Mouse (Mus musculus): Measurements from ENCODE around the gene Abcb10. TPM values are rescaled to one million over a fixed set of nuclear protein-coding genes. Genes with fewer than 3 reads are reported as not detected.
"Not testable (repeated sequence)": the region's sequence is repeated elsewhere in the genome, so short reads cannot be mapped to it uniquely, and the experiment has no call there.

Gene Abcb10
- total RNA-seq (2014; fragmentation: Nextera tagmentation) = 45.7 and 47.9 TPM in 2 replicates
- total RNA-seq (2017) = 23.8 and 39.0 TPM in 2 replicates

- ATAC-seq (replicated peaks; ENCODE audit: low FRiP score, low TSS enrichment, poor library complexity, severe bottlenecking) = peak; percentile 46
These were observed at the start of gene Abcb10 for GRCm38 (mm10) chr8:123982826-123983400. Gene Abcb10 (minus strand): TSS chr8:123983122.

GRCm38 (mm10) chr8:124027831-124028230, 44.9 kb upstream of the Abcb10 start:
- ATAC-seq (replicated peaks; ENCODE audit: low FRiP score, low TSS enrichment, poor library complexity, severe bottlenecking) = no peak

GRCm38 (mm10) chr8:124026265-124026664, 43.3 kb upstream of the Abcb10 start:
- ATAC-seq (replicated peaks; ENCODE audit: low FRiP score, low TSS enrichment, poor library complexity, severe bottlenecking) = not testable (repeated sequence)

- peak; percentile 71 for ATAC-seq (replicated peaks; ENCODE audit: low FRiP score, low TSS enrichment, poor library complexity, severe bottlenecking)
These were observed 38.6 kb upstream of the Abcb10 start, which contains the start of the genes Taf5l and Urb2 for GRCm38 (mm10) chr8:124021237-124022227. Gene Taf5l (minus strand): TSS chr8:124021397. Gene Urb2 (plus strand): TSS chr8:124021508.

GRCm38 (mm10) chr8:124020439-124021236, 37.7 kb upstream of the Abcb10 start:
- ATAC-seq (replicated peaks; ENCODE audit: low FRiP score, low TSS enrichment, poor library complexity, severe bottlenecking) = peak; percentile 61

GRCm38 (mm10) chr8:124019782-124020181, 36.9 kb upstream of the Abcb10 start:
- ATAC-seq (replicated peaks; ENCODE audit: low FRiP score, low TSS enrichment, poor library complexity, severe bottlenecking) = peak; percentile 80

- ATAC-seq (replicated peaks; ENCODE audit: low FRiP score, low TSS enrichment, poor library complexity, severe bottlenecking) = no peak
These were observed 31.8 kb upstream of the Abcb10 start for GRCm38 (mm10) chr8:124014751-124015150.

- not testable (repeated sequence) for ATAC-seq (replicated peaks; ENCODE audit: low FRiP score, low TSS enrichment, poor library complexity, severe bottlenecking)
These were observed 31.4 kb upstream of the Abcb10 start for GRCm38 (mm10) chr8:124014299-124014698.

GRCm38 (mm10) chr8:124011989-124012586, 29.2 kb upstream of the Abcb10 start:
- ATAC-seq (replicated peaks; ENCODE audit: low FRiP score, low TSS enrichment, poor library complexity, severe bottlenecking) = no peak

GRCm38 (mm10) chr8:124011580-124011979, 28.7 kb upstream of the Abcb10 start:
- no peak for ATAC-seq (replicated peaks; ENCODE audit: low FRiP score, low TSS enrichment, poor library complexity, severe bottlenecking)

GRCm38 (mm10) chr8:124007829-124008228, 24.9 kb upstream of the Abcb10 start:
- ATAC-seq (replicated peaks; ENCODE audit: low FRiP score, low TSS enrichment, poor library complexity, severe bottlenecking) = no peak

GRCm38 (mm10) chr8:124002546-124003108, 19.7 kb upstream of the Abcb10 start:
- no peak for ATAC-seq (replicated peaks; ENCODE audit: low FRiP score, low TSS enrichment, poor library complexity, severe bottlenecking)

GRCm38 (mm10) chr8:123999568-123999967, 16.6 kb upstream of the Abcb10 start:
- ATAC-seq (replicated peaks; ENCODE audit: low FRiP score, low TSS enrichment, poor library complexity, severe bottlenecking) = peak; percentile 41; the same call in 1 of the 2 replicates

GRCm38 (mm10) chr8:123993997-123994396, 11.1 kb upstream of the Abcb10 start:
- no peak for ATAC-seq (replicated peaks; ENCODE audit: low FRiP score, low TSS enrichment, poor library complexity, severe bottlenecking)

GRCm38 (mm10) chr8:123993597-123993996, 10.7 kb upstream of the Abcb10 start:
- ATAC-seq (replicated peaks; ENCODE audit: low FRiP score, low TSS enrichment, poor library complexity, severe bottlenecking) = no peak

GRCm38 (mm10) chr8:123992587-123992986, 9.7 kb upstream of the Abcb10 start:
- no peak for ATAC-seq (replicated peaks; ENCODE audit: low FRiP score, low TSS enrichment, poor library complexity, severe bottlenecking)

GRCm38 (mm10) chr8:123990277-123991049, 7.5 kb upstream of the Abcb10 start:
- ATAC-seq (replicated peaks; ENCODE audit: low FRiP score, low TSS enrichment, poor library complexity, severe bottlenecking) = peak; percentile 67

- peak; percentile 18 for ATAC-seq (replicated peaks; ENCODE audit: low FRiP score, low TSS enrichment, poor library complexity, severe bottlenecking)
These were observed 6.2 kb upstream of the Abcb10 start for GRCm38 (mm10) chr8:123989128-123989527.

All from megakaryocyte-erythroid progenitor cell, adult 5-6 weeks (primary cell).